Mouse (Mus musculus) mouse trophoblast stem cell (cell line): ENCODE data around the gene Pax2.

Experiments
- in situ Hi-C, 2 experiments: fragments of 300-500 bp; cut with MseI, MboI; formaldehyde crosslinking; loops; 2 replicates in 1 of 2; 3 replicates in 1 of 2; pipeline ENCODE4 v1.15.1; 2025

The Pax2 gene

GRCm38 (mm10) chr19:44748271-44748670 lies 7.6 kb upstream of the Pax2 start:
- in situ Hi-C loops: no loop called here

GRCm38 (mm10) chr19:44749061-44749990 lies 6.5 kb upstream of the Pax2 start:
- in situ Hi-C loops: no loop called here

GRCm38 (mm10) chr19:44750051-44751041 lies 5.5 kb upstream of the Pax2 start:
- in situ Hi-C loops: loop anchor here in 1 of 2 experiments (10.0 kb wide), 1 partner anchor 166 kb away; no protein-coding TSS in a partner anchor

- in situ Hi-C loops: loop anchor here in 1 of 2 experiments (10.0 kb wide), 1 partner anchor 166 kb away; no protein-coding TSS in a partner anchor
Observed at GRCm38 (mm10) chr19:44751042-44751441, 4.8 kb upstream of the Pax2 start.

DNA sequence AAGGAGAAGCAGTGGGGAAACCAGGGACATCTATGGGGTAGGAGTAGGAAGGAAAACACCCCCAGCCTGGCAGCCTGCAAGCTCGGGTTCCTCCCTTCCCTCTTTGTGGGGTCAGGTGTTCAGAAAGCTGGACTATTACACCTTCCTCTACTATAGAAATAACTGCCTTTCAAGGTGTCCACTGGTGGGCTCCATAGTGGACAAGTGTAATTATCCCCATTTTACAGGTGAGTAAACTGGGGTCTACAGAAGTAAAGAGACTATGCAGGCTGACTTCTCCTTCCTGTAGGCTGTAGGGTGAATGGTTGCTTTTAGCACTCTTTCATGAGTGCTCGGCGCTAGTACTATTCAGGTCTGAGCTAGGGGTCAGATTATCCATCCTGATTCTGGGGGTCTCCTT lies 4.3 kb upstream of the Pax2 start:
- in situ Hi-C loops: loop anchor here in 1 of 2 experiments (10.0 kb wide), 1 partner anchor 167 kb away; no protein-coding TSS in a partner anchor

DNA sequence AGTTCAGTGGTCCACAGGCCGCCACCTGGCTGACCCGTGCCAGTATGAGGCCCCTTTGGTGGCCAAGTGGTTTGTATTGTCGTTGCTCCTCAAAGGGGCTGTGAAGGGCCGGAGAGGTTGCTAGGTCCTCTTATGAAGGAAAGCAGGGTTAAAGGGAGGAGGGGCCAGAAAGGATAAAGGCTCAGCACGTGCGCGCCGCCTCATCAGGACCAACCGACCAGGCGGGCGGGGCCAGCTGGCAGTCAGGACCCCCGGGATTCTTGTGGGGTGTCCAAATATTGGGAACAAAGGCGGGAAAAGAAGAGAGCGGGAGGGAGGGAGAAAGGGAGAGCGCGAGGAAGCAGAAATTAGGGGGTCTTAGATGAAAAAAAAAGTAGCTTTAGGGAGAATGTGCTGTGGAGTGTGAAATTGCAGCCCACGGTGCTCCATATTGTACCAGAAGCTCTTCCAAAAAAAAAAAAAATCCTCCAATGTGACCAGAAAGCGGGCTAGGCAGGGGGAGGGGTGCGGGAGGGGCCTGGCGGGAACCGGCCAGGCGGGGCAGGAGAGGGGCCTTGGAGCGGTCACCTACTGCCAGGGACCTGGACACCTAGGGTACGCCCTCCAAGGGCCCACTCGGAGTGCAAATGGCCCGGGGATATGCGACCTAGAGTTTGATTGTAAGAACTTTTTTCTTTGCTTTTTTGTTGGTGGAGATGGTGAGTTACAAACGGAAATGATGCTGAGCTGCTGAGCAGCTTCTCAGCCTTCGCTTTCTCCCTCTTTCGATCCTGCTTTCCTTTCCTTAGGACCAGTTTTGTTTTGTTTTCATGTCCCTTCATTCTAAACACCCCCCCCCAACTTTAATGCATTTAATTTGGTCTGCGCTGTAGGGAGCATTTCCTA lies 3.5 kb upstream of the Pax2 start:
- in situ Hi-C loops: loop anchor here in 1 of 2 experiments (10.0 kb wide), 1 partner anchor 167 kb away; no protein-coding TSS in a partner anchor

- in situ Hi-C loops: loop anchor here in 1 of 2 experiments (10.0 kb wide), 1 partner anchor 169 kb away; no protein-coding TSS in a partner anchor
Observed at GRCm38 (mm10) chr19:44753361-44753760, 2.5 kb upstream of the Pax2 start.

DNA sequence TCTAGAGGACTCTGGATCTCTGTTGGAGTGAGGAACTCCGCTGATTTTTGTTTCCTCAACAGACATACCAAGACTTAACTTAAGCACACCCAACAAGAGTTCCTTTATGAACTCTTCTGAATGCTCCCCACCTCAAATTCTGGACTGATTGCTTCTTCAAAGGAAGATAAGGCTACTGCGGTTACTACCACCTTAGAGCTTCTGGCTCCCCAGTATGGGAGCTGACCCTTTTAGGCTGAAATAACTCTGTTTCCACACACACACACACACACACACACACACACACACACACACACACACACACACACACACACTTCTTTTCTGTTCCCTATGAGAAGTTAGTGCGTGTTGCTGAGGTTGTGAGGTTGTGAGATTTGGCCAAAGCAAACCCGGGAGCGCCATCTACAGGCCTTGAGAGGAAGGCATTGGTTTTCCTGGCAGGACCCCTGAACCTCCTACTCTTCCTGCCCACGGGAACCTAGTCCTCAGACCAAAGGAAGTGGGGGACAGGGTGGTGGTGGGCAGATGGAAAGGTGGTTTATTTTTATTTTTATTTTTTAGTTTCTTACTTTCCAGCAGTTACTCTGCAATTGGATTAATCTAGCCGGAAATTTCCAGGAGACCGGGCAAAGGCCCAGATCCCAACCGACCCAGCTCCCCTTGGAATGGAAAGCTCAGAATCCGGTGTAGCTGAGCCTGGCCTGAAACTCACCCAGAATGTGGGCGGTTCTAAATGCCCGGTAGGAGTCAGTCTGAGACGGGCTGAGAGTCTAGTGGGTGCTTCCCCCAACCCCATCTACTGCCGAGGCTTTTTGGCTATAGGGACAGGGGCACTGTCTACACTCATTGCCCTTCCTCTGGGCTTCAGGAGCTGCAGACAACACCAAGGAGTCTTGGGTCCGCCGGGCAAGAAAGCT lies 1.1 kb upstream of the Pax2 start:
- in situ Hi-C loops: loop anchor here (5.0 to 10.0 kb wide), 3 partner anchors 138 to 172 kb away; no protein-coding TSS in a partner anchor

DNA sequence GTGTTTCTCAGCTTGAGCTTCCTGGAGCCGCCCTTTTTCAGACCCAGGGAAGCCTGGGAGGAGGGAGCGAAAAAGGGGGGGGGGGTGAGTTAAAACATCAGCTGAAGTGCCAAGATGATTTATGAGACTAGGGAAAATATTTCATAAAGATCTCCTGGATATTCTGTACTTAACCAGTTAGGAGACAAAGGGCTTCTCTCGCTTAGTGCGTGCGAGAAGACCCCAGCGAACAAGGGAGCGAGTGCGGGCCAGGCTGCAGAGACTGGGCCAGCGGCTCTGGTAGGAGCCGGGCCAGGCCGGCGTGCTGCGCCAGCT lies 510 bp upstream of the Pax2 start:
- in situ Hi-C loops: loop anchor here (5.0 to 10.0 kb wide), 3 partner anchors 137 to 173 kb away; no protein-coding TSS in a partner anchor

DNA sequence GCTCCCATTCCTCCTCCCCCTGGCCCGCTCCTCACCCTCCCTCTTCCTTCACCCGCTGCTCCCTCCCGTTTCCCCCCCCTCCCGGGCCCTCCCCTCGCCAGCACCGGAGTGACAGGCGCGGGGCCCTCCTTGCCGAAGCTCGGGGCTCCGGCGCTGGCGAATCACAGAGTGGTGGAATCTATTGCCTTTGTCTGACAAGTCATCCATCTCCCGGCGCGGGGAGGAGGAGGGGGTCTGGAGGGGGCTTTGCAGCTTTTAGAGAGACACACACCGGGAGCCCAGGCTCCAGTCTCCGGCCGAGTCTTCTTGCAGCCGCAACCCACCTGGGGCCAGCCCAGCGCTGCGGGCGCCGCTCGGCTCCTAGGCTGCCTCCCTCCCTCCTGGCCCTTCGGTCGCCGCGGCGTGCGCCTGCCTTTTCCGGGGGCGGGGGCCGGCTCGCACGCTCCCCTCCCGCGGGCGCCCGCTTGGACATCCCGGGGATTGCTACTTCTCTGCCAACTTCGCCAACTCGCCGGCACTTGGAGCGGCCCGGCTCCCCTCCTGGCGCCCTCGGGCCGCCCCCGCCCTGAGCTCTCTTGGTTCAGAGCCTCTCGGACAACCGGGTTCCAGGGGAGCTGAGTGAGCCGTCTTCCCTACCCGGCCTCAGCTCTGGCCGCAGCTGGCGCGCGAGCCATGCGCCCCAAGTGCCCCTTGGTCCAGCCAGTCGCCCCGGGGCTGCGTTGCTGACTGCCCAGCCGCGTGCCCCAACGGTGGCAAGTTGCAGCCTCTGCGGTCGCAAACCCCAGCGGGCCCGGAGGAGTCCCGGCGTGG lies 781 bp downstream of the Pax2 start:
- in situ Hi-C loops: loop anchor here (5.0 to 10.0 kb wide), 3 partner anchors 136 to 174 kb away; no protein-coding TSS in a partner anchor

- in situ Hi-C loops: loop anchor here (5.0 to 10.0 kb wide), 3 partner anchors 135 to 175 kb away; no protein-coding TSS in a partner anchor
Observed at GRCm38 (mm10) chr19:44757231-44757871, 1.5 kb downstream of the Pax2 start.

DNA sequence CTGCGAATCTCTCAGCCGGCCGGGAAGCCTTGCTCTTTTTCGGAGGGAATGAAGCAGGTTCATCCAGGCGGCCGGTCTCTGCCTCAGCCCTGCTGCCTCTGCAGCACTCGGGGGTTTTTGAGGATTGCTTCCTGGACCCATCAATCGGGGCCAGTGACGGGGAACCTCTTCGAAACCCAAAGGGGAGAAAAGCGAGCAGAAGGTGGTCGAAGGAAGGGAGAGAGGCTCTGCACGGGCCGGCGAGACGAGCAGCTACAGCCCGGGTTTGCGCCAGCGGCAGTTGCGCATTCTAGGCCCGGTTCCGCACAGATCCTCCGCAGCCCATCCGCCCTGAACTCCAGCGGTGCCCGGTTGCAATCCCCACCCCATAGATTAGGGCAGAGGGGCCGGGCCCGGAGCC lies 3.0 kb downstream of the Pax2 start:
- in situ Hi-C loops: loop anchor here (5.0 to 10.0 kb wide), 3 partner anchors 133 to 177 kb away; no protein-coding TSS in a partner anchor

DNA sequence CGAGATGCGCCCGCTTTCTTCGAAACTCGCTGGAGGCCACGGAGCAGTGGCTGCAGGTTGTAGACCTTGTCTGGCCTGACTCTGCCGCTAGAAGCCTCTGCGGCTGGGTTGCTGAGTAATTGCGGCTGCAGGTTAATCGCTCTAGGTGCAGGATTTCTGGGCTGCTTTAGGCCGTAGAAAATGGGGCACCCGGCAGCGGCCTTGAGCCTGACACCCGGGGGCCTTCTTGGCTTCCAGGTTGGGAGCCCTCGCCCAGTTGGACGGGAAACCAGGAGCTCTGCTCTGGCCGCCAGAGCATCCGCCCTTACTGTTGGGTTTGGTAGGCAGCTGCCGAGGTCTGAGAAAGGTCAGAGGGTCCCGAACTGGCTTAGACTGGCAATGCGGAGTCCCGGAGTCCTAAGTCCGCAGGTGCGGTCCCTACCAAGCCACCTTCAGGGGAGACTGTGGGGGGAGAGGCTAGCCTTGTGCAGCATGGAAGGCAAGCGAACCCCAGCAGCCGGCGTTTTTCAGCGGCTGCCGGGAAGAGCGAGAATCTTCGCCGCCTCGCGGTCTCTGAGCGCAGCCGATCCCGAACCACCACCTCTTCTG lies 3.8 kb downstream of the Pax2 start:
- in situ Hi-C loops: loop anchor here (5.0 to 10.0 kb wide), 4 partner anchors 125 to 177 kb away; no protein-coding TSS in a partner anchor

DNA sequence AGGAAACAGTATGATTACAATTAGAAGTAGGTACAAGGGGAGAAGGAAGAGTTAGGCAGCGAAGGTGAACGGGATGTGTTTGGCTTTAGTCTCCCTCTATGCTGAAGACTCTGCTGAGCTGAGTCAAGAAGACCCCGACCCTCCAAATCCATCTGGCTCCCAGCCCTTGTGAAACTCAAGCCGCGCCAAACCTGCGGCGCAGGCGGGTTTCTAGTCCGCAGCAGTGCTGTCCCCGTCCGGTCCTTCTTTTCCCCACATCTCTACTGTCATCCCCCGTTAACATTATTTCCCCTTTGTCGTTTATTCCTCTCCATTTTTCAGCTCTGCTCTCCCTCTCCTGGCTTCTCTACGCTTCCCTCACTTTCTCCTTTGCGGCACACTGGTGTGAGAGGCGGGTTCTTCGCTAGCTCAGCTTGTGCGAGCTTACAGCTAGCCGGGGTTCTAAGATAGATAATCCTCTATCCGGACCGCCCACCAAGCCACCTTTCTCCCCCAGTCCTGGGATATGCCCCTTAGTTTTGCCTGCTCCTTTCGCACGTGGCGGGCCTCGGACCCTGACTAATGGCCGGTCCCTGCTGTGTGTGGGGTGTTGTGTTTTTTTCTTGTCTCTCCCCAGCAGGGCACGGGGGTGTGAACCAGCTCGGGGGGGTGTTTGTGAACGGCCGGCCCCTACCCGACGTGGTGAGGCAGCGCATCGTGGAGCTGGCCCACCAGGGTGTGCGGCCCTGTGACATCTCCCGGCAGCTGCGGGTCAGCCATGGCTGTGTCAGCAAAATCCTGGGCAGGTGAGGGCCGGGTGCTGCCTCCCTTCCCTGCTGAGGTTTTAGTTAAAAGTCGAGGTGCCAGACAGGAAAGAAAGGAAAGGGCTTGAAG lies 4.7 kb downstream of the Pax2 start:
- in situ Hi-C loops: loop anchor here in 1 of 2 experiments (10.0 kb wide), 1 partner anchor 124 kb away; no protein-coding TSS in a partner anchor

- in situ Hi-C loops: loop anchor here in 1 of 2 experiments (10.0 kb wide), 1 partner anchor 123 kb away; no protein-coding TSS in a partner anchor
Observed at GRCm38 (mm10) chr19:44762121-44762621, 6.3 kb downstream of the Pax2 start.
